Mouse (Mus musculus): ENCODE measurements around the gene Copb2.

The Copb2 gene

DNA sequence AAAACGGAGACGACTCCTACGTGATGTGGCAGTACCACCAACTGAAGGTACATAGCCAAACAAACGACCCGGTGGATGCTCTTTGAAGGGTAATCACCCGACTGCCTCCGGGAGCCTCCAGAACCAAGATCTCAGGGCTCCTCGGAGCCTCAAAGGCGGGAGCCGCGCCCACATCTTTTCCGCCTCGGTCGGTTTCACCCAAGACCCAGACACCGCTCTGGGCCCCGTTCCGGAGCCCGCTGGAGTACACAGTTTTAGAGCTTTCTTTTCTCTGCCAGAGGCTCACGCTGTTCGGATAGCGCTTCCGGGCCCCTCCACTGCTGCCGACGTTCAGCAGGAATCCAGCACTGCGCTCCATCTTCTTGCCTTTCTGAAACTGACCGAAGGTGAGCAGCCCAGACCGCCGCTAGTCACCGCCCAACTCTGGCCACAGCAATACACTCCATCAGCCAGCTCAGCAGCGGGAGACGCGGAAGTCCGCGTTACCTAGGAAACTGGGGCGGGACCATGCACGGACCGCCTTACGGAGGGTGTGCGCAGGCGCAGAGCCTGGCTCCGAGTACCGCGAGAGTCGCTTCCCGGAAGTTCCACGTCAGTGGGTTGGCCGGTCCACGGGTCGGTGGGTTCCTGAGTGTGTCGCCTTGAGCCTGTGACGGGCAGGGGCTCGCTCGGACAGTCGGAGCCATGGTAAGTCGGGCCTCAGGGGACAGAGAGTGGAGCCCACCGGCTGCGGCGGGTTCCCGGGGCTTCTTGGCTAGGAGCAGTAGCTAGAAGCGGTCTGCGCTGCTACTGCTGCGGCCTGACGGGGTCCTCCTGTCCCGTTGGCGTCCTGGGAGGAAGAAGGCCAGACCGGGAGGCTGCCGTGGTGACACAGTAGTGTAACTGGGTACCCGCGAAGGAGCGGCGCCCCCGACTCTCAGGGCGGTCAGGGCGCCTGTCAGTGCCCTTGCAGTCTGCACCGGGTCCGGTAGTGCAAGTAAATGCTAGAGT lies at the start of gene Copb2:
Gene Copb2 (plus strand): TSS at position 585 of the 990 bp plus-strand sequence.
- DNase-seq (ENCODE audit: low read depth), result peak; percentile 99

DNA sequence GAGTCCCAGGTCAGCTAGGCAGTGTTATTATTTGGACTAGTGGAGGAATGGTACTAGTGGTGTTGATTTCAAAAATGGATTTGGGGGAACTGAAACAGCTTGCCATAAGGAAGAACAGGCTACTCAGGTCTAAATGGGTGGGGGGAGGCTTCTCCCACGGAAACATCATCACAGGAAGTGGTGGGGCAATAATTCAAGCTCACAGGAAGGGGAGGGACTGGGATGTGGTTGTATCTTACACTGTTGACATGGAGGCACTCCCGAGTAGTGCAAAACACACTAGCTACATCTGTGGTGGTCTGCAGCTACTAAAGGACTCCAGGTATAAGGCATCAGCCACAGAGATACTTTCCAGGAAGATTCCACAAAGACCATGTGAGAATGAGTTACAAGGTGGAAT lies 39.6 kb upstream of the Copb2 start:
- no peak for DNase-seq (ENCODE audit: low read depth)

DNA sequence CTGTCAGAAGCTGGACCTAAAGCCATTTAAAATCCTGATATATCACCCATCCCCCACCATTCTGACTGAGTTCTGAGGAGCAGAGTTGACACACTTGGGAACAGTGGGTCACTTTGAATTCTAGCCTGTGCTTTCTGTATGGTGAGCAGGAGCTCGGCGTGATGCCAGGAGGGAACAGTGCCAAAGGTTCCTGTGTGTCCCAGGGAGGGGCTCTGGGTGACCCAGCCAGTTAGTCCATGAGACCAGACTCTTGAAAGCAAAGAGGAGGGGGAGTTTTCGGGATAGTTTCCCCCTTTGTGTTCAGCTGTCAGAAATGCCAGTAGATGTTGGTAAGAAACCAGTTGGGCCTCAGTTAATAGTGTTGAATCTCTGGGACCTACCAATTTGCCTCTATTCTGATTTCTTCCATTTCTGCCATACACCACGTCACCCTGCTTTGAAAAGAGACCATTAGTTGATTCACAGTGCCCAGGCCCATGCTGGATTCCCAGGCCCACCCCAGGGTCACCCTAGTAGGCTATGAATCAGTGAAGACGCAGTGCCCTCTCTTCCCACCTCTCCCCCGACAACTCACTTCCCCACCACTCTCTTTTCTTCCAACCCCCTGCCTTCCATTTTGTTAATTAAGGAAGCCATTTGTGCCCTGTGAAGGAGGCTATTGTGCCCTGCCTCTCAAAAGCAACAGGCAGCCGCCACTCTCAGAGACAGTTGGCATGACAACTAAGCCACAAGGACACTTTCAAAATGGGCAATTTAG lies 38.6 kb upstream of the Copb2 start:
- DNase-seq (ENCODE audit: low read depth), result no peak

DNA sequence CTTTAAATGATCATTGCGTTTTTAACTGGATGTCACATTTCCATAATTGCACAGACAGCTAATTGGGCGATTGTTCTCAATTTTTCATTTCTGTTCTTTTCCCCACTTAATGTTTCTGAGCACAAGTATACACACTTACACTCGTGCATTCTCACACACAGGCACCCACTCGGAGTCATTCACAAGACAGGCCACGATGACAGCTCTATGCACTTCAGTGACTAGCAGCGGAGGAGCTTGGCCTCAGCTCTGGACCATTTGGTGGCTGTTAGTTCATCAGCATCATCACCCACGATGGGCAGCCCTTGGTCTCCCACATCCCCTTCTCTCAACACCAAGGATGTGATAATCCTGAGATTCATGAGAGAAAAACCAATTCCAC lies 38.0 kb upstream of the Copb2 start:
- DNase-seq (ENCODE audit: low read depth), result no peak

DNA sequence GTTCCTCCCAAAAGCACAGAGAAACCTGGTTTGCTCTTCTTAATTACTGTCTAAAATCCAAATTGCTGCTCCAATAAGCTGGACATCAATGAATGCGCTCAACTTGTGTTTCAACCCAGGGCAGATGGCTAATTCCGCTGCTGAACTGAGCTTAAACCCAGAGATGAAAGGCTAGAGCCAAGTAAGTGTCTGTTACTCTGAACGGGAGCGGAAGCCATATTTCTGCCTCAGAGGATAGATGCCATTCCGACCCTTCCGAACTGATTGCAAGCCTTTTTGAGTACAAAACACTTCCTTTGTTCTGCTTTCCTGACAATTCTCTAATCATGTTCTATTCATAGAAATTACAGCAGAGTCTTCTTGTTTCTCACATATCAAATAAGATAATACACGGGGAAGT lies 36.3 kb upstream of the Copb2 start:
- no peak for DNase-seq (ENCODE audit: low read depth)

DNA sequence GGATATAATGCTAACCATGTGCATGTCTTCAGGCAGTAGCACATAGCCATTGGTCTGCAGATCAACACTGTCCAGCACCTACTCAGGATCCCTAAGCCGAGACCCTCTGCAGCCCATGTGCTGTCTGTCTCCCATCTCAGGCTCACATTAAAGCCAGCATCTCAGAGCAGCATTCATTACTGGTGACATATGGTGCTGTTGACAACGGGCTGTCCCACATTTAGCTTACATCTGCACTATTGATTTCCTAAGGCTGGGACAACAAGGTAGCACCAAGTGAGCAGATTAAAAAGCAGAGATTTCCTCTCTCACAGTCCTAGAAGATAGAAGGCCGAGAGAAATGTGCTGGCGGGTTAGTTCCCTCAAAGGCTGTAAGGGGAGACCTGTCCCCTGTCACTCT lies 33.7 kb upstream of the Copb2 start:
- DNase-seq (ENCODE audit: low read depth), result no peak

DNA sequence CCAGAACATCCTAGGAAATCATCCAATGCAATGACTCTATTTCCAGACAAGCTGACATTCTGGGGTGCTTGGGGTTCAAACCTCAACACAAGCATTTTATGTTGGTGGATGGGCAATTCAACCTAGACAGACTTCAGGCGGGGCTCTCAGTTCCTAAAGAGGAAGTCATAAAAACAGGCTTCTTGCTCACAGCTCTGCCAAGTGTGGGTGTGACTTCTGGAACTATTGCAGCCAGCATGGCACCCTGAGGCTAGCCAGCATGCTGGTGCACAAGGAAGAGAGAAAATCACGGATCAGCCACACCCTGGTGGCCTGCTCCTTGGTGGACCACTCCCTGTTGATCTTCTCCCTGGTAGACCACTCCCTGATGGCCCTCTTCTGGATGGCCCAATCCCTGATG lies 32.5 kb upstream of the Copb2 start:
- no peak for DNase-seq (ENCODE audit: low read depth)

DNA sequence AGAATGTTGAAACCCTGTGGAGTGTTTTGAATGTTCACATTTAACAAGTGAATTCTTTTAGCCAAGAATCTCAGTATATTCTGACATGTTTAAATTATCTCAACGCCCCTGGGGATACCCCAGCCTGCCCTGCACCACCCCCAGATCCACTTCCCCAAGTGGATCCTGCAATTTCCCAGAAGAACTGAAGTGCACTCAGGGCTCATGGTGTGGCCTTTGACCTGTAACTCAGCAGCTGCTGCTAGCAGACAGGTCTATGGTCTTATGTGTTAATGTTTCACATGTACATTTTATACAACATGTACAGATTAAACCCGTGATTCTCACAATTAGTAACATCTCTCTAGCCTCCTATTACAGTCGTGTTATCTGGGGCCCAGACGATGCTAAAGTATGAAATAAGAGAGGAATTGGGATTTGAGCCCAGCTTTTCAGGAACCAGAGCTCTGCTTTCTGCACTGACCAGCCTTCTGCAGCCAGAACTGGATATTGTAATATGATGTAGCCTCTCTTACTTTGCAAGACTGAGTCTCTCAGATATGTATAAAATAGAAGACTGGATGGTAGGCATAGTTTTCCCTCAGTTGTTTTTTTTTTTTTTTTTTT lies 28.7 kb upstream of the Copb2 start:
- DNase-seq (ENCODE audit: low read depth), result no peak

DNA sequence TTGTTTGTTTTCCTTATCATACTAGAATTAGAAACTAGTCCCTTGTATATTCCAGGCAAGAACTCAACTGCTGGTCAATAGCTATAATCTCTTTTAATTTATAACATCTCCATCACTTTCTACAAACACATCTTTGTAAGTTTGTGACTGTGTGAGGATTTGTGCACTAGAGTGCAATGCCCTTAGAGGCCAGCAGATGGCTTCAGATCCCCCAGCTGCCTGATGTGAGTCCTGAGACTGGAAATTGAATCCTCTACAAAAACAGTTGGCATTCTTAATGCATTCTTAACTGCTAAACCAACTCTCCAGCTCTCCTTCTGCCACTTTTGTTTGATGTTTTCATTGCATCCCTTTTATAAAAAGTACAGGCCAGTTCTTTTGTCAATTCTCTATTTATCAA lies 27.8 kb upstream of the Copb2 start:
- DNase-seq (ENCODE audit: low read depth), result no peak

DNA sequence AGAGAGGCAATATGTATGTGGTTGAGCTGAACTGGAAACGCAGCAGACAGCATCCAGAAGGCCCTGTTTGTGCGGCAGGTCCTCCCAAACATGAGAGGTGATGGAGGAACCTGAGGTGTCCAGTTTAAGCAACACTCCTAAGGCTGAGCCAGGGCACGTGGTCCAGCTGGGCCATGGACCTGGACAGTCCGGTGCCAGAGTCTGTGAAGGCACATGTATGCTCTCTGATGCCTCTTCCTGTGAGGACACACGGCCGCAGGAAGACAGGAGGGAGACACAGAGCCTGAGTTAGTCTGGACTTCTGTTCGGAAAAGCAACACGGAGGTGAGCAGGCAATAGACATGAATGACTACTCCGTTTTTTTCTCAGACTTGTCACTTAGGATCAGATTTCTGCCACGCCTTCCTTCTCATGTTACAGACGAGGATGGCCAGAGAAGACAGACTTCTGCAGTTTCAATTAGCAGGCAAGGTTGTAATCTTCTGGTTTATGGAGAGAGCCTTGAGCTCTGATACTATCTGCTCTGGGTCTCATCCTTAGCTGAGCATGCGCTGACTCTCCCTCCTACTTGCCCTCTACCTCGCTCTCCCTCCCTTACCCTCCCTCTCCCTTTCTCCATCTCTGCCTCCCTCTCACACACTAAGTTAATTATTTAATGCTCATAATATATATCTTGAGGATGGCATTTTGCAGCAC lies 25.4 kb upstream of the Copb2 start:
- DNase-seq (ENCODE audit: low read depth), result no peak

DNA sequence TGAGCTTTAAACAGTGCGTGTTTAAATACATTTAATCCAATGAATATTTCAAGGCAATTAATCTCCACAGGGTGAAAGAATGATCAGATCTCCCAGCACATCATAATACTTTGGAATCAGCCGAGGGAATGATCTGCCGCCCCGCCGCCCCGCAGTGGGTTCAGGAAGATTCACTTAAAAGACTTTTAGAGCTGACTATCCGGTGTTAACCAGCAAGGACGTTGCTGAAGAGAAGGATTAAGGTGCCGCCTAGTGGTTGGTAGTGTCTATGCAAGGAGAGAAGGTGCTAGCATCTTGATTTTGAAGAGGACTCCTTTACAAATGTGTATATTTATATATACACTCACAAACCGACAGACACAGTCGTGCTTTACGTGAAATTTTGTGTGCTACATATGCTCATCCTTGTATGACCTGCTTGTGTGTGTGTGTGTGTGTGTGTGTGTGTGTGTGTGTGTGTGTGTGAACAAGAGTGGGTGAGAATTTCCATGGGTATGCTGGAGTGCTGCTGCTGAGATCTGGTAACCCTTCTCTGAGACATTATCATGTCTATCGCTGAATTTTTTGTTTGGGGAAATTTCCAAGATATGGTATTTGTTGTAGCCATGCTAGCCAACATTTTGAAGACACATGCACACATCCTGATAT lies 24.7 kb upstream of the Copb2 start:
- peak; percentile 51 for DNase-seq (ENCODE audit: low read depth)

DNA sequence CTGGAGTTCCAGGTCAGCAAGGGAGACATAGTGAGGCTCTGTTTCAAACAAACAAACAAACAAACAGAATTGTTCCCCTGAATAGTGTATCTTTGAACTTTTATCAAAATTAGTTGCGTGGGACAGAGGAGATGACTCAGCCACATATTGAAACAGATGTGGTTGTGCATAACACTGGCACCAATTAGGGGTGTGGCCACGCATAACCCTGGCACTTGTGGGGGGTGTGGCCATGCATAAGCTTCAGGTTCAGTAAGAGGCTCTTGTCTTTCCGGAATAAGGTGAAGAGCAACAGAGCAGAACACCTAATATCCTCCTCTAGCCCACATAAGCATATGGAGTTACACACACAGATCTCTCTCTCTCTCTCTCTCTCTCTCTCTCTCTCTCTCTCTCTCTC lies 19.5 kb upstream of the Copb2 start:
- DNase-seq (ENCODE audit: low read depth), result no peak

DNA sequence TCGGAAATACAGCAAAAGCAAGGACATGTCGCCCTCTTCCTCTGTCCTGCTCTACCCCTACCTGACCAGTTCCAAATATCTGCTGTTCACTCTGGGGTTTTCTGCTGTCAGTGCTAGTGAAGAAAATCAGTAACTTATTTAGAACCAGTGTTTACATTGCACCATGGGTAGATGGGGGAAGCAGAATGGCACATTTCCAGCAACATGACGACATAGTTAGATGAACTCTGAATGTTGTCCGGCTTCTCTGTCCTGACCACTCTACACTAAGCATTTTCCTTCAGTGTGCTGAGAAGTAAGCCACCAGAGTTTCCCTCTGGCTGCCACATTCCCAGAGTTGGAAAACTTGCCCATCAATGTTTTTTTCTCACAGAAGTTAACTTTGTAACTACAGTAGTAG lies 20.3 kb downstream of the Copb2 start:
- no peak for DNase-seq (ENCODE audit: low read depth)

DNA sequence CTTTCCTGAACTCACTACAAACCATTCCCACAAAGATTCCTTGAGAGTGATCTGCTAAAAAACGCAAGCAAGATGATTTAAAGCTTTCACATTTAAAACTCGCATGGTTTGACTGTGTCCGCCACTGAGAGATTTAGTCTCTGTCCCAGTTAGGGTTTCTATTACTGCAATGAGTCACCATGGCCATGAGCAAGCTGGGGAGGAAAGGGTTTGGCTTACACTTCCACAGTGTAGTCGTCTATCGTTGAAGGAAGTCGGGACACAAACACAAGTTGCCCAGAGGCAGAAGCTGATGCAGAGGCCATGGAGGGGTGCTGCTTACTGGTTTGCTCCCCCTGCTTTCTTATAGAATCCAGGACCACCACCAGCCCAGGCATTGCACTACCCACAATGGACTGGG lies 36.6 kb downstream of the Copb2 start:
- DNase-seq (ENCODE audit: low read depth), result no peak

DNA sequence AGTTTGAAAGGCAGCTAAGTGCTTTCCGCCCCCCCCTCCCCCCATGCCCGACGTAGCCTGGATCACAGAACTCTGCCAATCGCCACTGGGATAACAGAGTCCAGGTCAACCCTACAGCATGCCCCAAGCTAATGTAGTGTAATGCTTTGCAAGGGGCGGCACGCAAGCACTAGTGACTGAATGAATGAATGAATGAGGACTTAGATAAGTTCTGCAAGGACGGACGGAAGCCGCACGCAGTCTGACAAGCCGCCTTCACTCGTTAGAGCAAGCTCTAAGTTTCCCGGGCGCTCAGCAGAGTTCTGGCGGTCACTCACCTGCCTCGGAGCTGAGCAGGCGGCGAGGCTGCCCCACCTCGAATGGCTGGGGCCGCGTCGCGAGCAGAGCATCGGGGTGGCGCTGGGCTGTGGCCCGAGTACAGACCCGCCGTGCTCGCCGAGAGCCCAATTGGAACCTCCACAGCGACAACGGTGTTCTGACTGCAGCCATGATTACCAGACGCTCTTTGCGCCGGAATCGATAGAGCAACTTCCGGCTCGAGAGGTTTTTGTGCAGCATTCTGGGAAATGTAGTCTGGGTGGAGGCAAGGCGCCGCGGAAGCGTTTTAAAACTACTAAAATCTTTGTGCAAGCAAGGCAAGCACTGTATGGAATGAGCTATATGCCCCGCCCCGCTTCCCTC lies 37.8 kb downstream of the Copb2 start, which contains the start of gene Mrps22:
Gene Mrps22 (minus strand): TSS at position 505 of the 681 bp plus-strand sequence.
- peak; percentile 90 for DNase-seq (ENCODE audit: low read depth)

DNA sequence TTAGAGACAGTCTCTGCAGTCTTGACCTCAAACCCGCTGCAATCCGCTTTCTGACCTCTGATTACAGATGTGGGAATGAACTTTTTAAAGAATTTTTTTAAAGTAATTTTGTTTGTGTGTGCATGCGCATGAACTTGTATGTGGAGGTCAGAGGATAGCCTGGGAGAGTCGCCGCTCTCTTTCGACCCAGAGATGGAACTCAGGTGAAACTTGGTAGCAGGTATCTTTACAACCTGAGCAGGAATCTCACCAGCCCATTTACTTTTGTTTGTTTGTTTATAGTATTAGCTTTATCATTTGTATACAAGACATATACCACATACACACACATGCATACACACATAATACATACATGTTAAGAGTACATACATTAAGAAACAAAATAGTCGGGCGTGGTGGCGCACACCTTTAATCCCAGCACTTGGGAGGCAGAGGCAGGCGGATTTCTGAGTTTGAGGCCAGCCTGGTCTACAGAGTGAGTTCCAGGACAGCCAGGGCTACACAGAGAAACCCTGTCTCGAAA lies 38.4 kb downstream of the Copb2 start:
- no peak for DNase-seq (ENCODE audit: low read depth)

DNA sequence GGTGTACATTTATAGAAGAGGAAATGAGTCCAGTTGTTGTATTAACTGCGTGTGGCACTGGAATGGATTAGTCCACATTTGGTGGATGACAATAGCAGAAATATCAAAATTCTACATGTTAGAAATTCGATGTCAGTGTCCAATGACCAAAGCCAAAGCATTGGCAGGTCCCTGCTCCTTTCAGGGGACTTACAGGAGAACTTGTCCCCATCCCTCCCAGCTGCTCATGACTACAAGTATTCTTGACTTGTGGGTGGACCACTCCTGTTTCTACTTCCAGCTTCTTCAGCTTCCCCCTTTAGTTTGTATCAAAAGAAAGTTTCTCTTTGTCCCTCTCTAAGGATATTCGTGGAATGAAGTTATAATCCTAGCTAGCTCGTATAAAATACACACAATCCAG lies 41.4 kb downstream of the Copb2 start:
- no peak for DNase-seq (ENCODE audit: low read depth)

DNA sequence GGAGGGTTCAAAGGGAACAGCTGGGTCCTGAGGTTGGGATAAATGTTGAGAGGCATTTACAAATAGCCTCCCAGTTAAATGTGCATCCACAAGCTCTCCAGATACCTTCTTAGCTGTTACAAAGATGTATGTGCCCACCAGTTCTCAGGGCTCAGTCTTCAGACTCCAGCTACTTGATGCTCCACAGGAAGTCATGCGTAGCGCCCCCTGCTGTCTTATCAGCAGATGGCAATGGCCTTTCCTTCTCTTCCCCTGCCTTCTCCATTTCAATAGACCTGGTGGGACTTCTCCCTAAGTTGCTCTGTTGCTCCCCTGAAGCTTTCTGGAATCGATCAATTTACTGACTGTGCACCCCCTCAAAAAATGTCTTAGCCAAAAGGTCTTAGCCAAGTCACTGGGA lies 65.0 kb downstream of the Copb2 start:
- DNase-seq (ENCODE audit: low read depth), result peak; percentile 21

DNA sequence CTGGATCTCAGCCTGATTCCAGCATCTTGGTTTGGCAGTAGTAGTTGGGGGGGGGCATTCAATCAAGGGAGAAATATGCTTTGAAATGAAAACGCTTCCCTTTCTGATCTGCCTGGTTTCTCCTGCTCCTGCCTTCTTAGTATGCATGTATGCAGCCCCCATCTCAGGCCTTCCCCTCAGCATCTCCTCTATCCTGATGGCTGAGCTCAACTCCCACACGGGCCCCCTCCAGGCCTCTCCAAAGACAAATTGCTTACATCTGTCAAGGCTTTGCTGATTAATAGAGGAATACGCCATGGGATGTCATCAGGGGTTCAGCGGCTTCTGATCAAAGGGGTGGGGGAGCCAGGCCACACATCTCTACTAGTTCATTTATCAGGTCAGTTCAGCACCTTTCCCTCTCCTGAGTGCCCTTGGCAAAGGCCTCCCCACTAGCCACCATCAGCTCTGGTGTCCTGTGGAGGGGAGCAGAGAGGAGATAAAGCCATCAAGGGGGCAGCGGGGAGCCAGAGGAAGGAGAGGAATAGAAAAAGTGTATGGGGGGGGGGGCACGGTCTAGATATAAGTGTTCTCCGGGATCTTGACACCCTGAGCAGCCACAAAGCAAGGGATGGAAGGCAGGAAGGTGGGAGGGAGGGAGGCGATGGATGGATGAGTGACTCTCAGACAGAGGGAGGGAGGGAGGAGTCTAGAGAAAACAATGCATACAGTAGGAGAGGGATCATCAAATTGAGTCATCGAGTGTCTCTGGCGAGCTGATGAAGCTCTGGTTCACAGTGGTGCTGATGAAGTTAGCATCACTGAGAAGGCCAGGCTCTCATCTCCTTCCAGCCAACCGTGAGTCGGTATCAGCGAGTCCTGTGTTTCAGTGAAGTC lies 70.0 kb downstream of the Copb2 start:
- DNase-seq (ENCODE audit: low read depth), result no peak

All from naive thymus-derived CD4-positive, alpha-beta T cell, adult 2 months (primary cell).